Mouse (Mus musculus) olfactory bulb, adult 2 months (tissue): Measurements from ENCODE around the gene Als2cr12.

ENCODE experiments used
- CTCF ChIP-seq: fragments of 200-500 bp; IDR thresholded peaks from 2 replicates; pipeline ENCODE4 v1.5.1; 2012; ENCODE audit warnings: low read depth, mild to moderate bottlenecking, low read length, moderate library complexity; ENCODE audit not compliant: insufficient read depth
- POLR2A ChIP-seq: fragments of 200-500 bp; IDR thresholded peaks from 2 replicates; pipeline ENCODE4 v1.6.1; 2012; ENCODE audit warnings: mild to moderate bottlenecking, low read depth, low read length, moderate library complexity; ENCODE audit not compliant: insufficient read depth

GRCm38 (mm10) chr1:58727747-58728589, 32.2 kb upstream of the Als2cr12 start:
- TF ChIP-seq CTCF (no peak), POLR2A (no peak)
